Comparison of ENCODE assay signal across 8 mouse cellular contexts in the genomic region with DNA sequence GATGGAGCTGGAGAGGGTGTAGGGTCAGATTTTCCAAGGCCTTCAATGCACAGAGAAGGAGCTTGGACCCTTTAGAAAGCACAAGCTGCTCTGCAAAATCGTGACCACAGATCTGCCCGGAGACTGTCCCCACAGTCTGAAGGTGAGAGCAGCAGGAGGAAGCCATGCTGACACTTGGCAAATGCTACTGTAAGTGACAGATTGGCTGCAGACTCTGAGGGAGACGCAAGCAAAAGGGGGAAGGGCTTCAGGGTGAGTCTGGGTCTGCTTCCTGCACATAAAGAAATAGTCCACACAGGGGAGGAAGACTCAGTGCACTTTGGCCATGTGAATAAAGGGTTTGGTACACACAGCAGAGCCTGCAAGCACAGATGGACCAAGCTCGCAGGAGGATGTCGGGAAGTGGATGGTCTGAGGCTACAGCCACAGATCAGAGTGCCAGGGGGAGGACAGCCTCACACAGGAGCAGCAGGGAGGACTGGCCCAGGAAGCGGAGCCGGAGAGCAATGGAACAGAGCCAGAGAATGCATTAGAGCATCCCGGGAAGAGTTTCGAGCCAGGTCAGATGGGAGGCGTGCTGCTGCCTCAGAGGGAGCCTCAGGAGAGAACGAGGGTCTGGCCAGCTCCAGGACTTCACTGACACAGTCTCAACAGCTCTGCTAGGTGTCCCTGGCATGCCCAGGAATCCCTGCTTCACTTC. TPM values are rescaled to one million over a fixed set of nuclear protein-coding genes. Genes with fewer than 3 reads are reported as not detected.
DNase-seq lines count a peak whose midpoint lies in the region; ATAC-seq and TF ChIP-seq lines count a peak whose summit lies in the region.

No protein-coding gene starts in this region.

- 25% methylated on average over 11 of the region's 11 CpGs for WGBS in lung, postnatal 0 days
- 8% methylated on average over 11 of the region's 11 CpGs for WGBS in heart, postnatal 0 days

- peak; percentile 26 for ATAC-seq in lung, postnatal 0 days
- ATAC-seq in heart, postnatal 0 days (ENCODE audit: insufficient read depth, low read depth): peak; percentile 75
- no peak for ATAC-seq in monocyte, adult 5-6 weeks (replicated peaks; ENCODE audit: insufficient number of reproducible peaks, low FRiP score, low TSS enrichment, poor library complexity, severe bottlenecking)
- no peak for ATAC-seq in erythroid progenitor cell, adult 5-6 weeks (replicated peaks; ENCODE audit: low FRiP score, poor library complexity, severe bottlenecking)

- no peak for TF ChIP-seq CTCF in lung, postnatal 0 days (IDR thresholded peaks at IDR 0.05)
- TF ChIP-seq CTCF in heart, postnatal 0 days (IDR thresholded peaks at IDR 0.05; ENCODE audit: low read depth): no peak

- no peak overlapping the region; the same call in 1 of the 2 replicates for H3K4me2 ChIP-seq in lung, postnatal 0 days (replicated peaks; ENCODE audit: low read depth, low read length)
- H3K4me2 ChIP-seq in heart, postnatal 0 days (ENCODE audit: low read depth, low read length): peak overlapping the region; percentile 34

- H3K27ac ChIP-seq in lung, postnatal 0 days (ENCODE audit: low read length): no peak overlapping the region
- peak overlapping the region; percentile 63 for H3K27ac ChIP-seq in heart, postnatal 0 days (ENCODE audit: low read depth)

- no peaks in the 10 kb centered on the region for H3K9me3 ChIP-seq in lung, postnatal 0 days (ENCODE audit: low read length)
- H3K9me3 ChIP-seq in heart, postnatal 0 days (replicated peaks; ENCODE audit: control insufficient read depth, low read length): no peaks in the 10 kb centered on the region

- H3K4me3 ChIP-seq in lung, postnatal 0 days (ENCODE audit: low read depth, low read length): no peak overlapping the region
- no peak overlapping the region for H3K4me3 ChIP-seq in heart, postnatal 0 days (ENCODE audit: low read depth, low read length)

- no peaks in the 10 kb centered on the region for H3K36me3 ChIP-seq in lung, postnatal 0 days (ENCODE audit: insufficient read depth, low read length)
- 0 out of 2 replicates have a peak, but pooled peaks cover 5% of the 10 kb centered on the region for H3K36me3 ChIP-seq in heart, postnatal 0 days (replicated peaks; ENCODE audit: control insufficient read depth, insufficient read depth, low read length)

- DNase-seq in lung, postnatal 0 days (ENCODE audit: low spot score): peak; percentile 46
- no peak for DNase-seq in lung, postnatal 36 days
- DNase-seq in cerebellum, postnatal 14 days: peak; percentile 89 to 95
- peak; percentile 79 for DNase-seq in heart, postnatal 0 days (ENCODE audit: low spot score)
- DNase-seq in kidney, postnatal 14 days: peak; percentile 68
- DNase-seq in retina, postnatal 7 days (ENCODE audit: low read depth, low spot score): peak; percentile 19

- no peak for TF ChIP-seq EP300 in lung, postnatal 0 days (IDR thresholded peaks at IDR 0.05)
- no peak for TF ChIP-seq EP300 in heart, postnatal 0 days (IDR thresholded peaks at IDR 0.05; ENCODE audit: low read depth)

- no peaks in the 10 kb centered on the region for H3K4me1 ChIP-seq in lung, postnatal 0 days (ENCODE audit: insufficient read depth, low read depth, low read length)
- H3K4me1 ChIP-seq in heart, postnatal 0 days (ENCODE audit: control insufficient read depth, insufficient read depth): peaks cover 40% of the 10 kb centered on the region

- no peak overlapping the region for H3K9ac ChIP-seq in lung, postnatal 0 days (replicated peaks; ENCODE audit: low read depth)
- H3K9ac ChIP-seq in heart, postnatal 0 days (replicated peaks; ENCODE audit: low read depth, low read length): no peak overlapping the region

- H3K27me3 ChIP-seq in lung, postnatal 0 days (replicated peaks; ENCODE audit: insufficient read depth, low read length): no peaks in the 10 kb centered on the region
- H3K27me3 ChIP-seq in heart, postnatal 0 days (ENCODE audit: control insufficient read depth, insufficient read depth, low read length): no peaks in the 10 kb centered on the region

RNA-seq across cellular contexts. Expression of gene Fnbp1, which starts 35.0 kb away (rescaled TPM):
- 7.2 and 10.0 TPM in 2 replicates for polyA plus RNA-seq in lung, postnatal 0 days (2015; fragmentation: Nextera tagmentation; extraction: Ambion mirVana)
- 6.4 and 7.7 TPM in 2 replicates for total RNA-seq in heart, postnatal 0 days (2014; rRNA removed; ENCODE audit: low replicate concordance)
- polyA plus RNA-seq in heart, postnatal 0 days (2015; fragmentation: Nextera tagmentation; extraction: Ambion mirVana): 10.0 and 11.4 TPM in 2 replicates
- total RNA-seq in monocyte, adult 5-6 weeks (2017): 39.1 to 101 TPM (median 67.2 TPM) in 3 replicates
- total RNA-seq in erythroid progenitor cell, adult 5-6 weeks (2015; ENCODE audit: low replicate concordance): 3.8 and 19.1 TPM in 2 replicates
- 5.8 and 9.1 TPM in 2 replicates for total RNA-seq in erythroid progenitor cell, adult 5-6 weeks (2017; ENCODE audit: low replicate concordance)

RNA-seq across cellular contexts. Expression of gene Gpr107, which starts 45.3 kb away (rescaled TPM):
- 26.2 TPM in 2 replicates for polyA plus RNA-seq in lung, postnatal 0 days (2015; fragmentation: Nextera tagmentation; extraction: Ambion mirVana)
- total RNA-seq in heart, postnatal 0 days (2014; rRNA removed; ENCODE audit: low replicate concordance): 42.2 and 69.4 TPM in 2 replicates
- polyA plus RNA-seq in heart, postnatal 0 days (2015; fragmentation: Nextera tagmentation; extraction: Ambion mirVana): 19.1 and 20.3 TPM in 2 replicates
- total RNA-seq in monocyte, adult 5-6 weeks (2017): 31.3 to 44.8 TPM (median 35.7 TPM) in 3 replicates
- total RNA-seq in erythroid progenitor cell, adult 5-6 weeks (2015; ENCODE audit: low replicate concordance): 15.1 and 24.7 TPM in 2 replicates
- total RNA-seq in erythroid progenitor cell, adult 5-6 weeks (2017; ENCODE audit: low replicate concordance): 6.4 and 8.9 TPM in 2 replicates

Comparison
In these comparisons a context has a peak if more than half of its experiments do, and no peak if none do; other contexts are left out.
1. ATAC-seq: peak in lung, postnatal 0 days (single experiment) and heart, postnatal 0 days (single experiment); none in monocyte, adult 5-6 weeks (single experiment) and erythroid progenitor cell, adult 5-6 weeks (single experiment).